Mouse (Mus musculus): ENCODE results near the gene Caskin1. TPM values are rescaled to one million over a fixed set of nuclear protein-coding genes. Genes with fewer than 3 reads are reported as not detected.
A peak's percentile ranks its signal among the peaks of the same experiment; 100 is the strongest.

Gene Caskin1
- polyA plus RNA-seq, 1 experiment: 124 TPM

DNA sequence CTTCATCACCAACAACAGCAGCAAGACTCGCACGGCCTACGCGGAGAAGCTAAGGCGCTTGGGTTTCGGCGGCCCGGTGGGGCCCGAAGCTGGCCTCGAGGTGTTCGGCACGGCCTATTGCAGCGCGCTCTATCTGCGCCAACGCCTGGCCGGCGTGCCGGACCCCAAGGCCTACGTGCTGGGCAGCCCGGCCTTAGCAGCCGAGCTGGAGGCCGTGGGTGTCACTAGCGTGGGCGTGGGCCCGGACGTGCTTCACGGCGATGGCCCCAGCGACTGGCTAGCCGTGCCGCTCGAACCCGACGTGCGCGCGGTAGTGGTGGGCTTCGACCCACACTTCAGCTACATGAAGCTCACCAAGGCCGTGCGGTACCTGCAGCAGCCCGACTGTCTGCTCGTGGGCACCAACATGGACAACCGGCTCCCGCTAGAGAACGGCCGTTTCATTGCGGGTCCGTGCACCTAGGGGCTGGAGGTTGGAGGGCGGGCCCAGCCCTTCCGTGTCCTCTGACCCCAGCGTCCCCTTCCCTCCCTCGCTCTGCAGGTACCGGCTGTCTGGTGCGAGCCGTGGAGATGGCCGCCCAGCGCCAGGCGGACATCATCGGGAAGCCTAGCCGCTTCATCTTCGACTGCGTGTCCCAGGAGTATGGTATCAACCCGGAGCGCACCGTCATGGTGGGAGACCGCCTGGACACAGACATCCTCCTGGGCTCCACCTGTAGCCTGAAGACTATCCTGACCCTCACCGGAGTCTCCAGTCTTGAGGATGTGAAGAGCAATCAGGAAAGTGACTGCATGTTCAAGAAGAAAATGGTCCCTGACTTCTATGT, 17.5 kb upstream of the Caskin1 start:
- peak in 1 of 2 experiments; percentile 36 for DNase-seq (ENCODE audit: extremely low spot score in 1 of 2, low spot score in 1 of 2)

DNA sequence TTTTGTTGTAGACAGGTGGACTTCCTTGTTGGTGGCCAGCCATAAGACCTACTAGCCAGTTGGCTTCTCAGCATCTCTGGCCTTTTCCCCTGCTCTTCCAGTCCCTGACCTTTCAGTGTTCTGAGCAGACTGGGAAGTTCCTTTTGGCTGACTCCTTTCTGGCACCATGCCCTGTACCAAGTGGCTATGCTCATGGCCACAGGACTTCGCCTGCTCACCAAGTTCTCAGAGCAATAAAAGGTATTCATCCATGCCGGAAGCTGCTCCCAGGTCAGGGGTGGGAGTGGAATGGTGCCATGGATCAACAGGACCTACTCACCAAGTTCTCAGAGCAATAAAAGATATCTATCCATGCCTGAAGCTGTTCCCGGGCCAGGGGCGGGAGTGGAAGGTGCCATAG, 15.9 kb upstream of the Caskin1 start:
- DNase-seq (ENCODE audit: extremely low spot score in 1 of 2, low spot score in 1 of 2): peak in 1 of 2 experiments; percentile 32

DNA sequence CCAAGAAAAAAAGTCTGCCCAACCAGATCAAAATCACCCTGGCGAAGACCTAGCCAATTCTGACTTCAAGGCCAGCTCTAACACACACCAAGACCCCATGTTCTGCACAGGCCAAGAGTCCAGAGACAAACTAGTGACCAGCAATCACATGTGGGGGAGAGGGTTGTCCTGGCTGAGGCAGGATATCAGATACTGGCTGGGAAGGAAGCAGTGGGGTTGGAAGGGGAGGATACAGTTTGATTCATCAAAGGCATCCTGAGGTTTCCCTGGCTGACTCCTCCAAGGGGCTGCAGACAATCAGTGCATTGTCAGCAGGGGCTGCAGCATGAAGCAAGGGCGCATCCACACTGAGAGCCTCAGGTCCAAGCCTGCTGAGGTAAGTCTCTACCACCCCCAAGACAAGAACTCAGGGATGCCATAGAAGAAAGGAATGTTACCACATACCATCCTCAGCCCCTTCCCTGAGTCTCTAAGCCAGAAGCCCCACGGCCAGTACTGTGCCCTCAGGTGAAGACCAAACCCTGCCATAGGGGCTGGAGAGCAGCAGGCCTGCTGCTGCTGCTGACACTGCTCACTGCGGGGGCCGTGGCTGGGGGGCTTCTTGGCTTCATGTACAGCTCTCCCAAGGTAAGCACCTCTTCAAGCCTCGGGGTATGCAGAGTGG, 14.7 kb upstream of the Caskin1 start, which contains the start of gene Bricd5:
Gene Bricd5 (plus strand): TSS at position 273 of the 664 bp plus-strand sequence.
- no peak for DNase-seq (ENCODE audit: extremely low spot score in 1 of 2, low spot score in 1 of 2)

DNA sequence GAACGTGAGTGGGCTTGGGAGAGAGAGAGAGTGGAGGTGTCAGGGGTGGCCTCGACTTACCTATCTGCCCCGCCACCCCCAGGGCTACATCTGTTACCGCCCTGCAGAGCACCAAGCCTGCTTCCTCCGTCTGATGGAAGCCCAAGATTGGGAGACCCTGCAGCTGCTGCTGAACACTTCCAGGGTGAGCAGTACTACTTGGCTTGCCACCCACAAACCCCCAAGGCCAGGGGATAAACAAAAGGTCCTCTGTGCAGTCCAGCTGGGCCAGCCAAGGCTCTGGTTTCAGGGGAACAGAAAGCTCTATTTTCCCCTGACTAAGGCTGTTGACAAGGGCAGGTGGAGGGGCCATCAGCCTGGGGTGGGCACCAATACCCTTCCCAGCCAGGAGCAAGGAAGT, 13.8 kb upstream of the Caskin1 start:
- peak in 1 of 2 experiments; percentile 60 for DNase-seq (ENCODE audit: extremely low spot score in 1 of 2, low spot score in 1 of 2)

DNA sequence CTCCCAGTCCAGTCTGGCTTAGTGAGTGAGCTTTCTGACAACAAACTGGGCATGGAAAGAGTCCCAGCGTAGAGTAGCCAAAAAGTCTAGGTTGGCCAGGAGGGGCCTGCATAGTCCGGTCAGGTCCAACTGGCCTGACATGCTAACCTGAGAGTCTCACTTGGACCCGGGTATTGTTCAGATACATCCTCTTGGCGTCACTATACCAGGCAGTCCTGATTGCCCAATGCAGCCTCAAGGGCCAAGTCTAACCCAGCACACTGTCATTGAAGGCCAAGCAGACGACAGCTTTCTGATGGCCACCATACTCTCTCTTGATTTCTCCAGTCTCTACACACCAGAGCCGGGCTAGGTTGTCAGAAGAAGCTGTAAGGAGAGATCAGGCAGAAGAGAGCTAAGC, 12.8 kb upstream of the Caskin1 start:
- DNase-seq (ENCODE audit: extremely low spot score in 1 of 2, low spot score in 1 of 2): no peak

DNA sequence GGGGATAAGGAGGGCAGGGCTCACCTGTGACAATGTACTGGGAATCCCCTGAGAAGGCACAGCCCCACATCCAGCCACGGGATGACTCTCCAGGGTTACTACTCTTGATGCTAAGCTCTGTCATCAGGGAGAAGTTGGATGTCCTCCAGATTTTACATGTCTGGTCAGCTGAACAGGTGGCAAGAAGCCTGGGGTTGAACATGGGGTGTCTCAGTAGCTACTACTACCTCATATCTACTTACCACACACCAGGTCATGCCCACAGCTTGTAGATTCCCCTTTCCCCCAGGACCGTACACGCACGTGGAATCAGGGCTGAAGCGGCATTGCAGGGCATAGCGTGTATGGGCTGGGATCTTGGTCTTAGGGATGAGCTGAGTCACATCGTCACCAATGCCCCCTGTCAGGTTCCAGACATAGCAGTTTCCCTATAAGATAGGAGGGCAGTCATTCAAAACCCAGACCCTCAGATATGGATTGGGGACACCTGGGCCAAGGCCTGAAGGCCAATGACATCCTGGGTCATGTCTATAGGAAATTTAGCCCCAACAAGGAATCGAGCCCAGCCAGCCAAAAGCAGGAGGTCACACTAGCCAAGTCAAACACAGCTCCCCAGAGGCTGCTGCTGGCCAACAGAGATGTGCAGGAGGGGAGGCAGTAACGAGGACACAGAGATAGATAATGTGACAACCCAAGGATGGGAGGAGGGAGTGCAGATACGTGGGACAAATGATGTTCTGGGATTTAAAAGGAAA, 12.2 kb upstream of the Caskin1 start:
- DNase-seq (ENCODE audit: extremely low spot score in 1 of 2, low spot score in 1 of 2): no peak

DNA sequence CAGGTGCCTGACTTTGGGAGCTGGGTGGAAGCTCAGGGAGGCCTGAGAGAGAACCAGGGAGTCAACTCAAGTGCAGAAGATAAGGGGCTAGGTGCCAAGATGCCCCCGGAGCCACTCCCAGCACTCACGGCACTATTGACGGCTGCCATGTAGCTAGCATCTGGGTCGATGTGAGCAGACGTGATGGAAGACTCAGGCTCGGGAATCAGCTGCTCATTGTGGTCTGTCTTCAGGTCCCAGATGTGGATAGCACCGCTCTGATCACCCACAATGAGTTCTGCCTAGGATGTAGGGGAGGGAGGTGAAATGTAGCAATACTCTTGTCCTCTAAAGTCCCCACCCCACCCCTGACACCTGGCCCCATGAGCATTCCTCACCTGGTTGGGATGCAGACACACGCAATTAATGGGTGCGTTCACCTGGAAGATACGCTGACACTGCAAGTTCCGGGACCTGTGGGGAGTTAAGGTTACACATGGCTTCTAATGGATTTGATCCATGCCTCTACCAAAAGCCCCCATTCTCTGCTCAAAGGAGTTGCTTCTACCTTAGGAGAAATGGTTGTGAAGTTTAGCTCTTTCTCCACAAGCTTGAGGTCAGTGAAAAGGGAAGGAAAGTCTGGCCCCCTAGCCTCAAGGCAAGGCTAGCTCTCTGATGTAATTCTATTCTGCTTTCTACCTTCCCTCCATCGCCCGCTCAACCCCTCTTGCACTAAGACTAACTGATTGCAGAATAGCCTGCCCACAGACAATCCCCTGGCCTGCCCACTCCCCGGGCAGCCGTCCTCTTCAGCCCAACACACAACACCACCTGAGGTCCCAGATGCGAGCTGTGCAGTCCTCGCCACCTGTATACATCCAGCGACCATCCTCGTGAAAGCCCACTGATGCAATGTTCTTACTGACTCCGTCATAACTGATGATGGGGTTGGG, 11.1 kb upstream of the Caskin1 start:
- DNase-seq (ENCODE audit: extremely low spot score in 1 of 2, low spot score in 1 of 2): no peak

DNA sequence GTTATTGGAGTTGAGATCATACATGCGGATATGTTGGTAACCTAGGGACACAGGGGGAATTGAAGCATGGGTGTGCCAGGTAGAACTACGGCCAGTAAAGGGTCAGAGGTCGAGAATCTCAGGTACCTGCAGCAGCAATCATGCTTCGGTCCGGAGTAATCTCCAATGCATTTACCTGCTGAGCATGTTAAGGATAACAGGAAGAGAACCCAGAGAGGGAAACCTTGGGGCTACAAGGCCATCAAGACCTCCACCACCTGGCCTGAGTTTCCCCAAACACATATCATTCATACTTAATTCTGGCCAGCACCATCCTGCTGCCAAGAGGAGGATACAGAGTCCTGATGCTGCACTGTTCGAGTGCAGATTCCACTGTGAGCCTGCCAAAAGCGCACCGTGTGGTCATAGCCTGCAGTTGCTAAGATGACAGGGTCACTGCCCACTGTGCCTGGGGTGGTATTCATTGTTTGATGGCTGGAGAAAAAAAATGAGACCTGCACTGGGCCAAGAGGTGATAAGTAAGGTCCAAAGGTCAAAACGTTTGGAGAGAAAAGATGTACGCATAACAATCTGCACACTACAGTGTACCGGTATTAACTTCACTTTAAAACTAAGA, 10.3 kb upstream of the Caskin1 start:
- DNase-seq (ENCODE audit: extremely low spot score in 1 of 2, low spot score in 1 of 2): peak in 1 of 2 experiments; percentile 17

DNA sequence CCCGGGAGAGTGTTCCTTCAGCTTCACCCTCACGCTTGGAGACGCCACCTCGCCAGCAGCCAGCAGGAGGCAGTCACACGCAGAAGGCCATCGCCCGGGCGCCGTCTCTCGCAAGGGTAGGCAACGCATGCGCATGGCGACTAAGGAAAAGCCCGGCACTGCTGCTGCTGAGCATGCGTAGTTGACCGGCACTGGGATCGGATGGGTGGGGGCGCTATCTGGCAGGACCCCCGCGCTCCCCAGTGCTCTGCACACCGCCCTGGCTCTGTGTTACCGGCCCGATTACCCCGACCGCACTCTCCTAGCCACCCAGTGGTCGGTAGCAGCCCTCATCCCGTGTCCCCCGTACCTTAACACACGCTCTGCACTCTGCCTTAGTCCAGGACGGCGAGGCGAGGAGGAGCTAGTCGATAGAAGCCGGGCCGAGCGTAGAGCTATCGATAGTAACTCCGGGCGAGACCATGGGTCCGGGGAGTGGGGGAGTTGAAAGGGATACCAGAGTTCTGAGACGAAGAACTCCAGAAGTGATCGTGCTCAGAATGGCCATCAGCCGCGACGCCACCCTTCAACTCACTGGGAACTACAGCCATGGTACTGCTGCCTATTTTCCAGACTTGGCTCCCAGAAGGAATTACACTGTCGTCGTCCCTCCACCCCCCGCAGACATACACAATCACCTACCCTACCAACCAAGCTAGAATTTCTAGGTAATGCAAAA, 9.6 kb upstream of the Caskin1 start, which contains the start of gene Mlst8:
Gene Mlst8 (minus strand): TSS at position 416 of the 718 bp plus-strand sequence.
- peak; percentile 92 to 98 for DNase-seq (ENCODE audit: extremely low spot score in 1 of 2, low spot score in 1 of 2)

DNA sequence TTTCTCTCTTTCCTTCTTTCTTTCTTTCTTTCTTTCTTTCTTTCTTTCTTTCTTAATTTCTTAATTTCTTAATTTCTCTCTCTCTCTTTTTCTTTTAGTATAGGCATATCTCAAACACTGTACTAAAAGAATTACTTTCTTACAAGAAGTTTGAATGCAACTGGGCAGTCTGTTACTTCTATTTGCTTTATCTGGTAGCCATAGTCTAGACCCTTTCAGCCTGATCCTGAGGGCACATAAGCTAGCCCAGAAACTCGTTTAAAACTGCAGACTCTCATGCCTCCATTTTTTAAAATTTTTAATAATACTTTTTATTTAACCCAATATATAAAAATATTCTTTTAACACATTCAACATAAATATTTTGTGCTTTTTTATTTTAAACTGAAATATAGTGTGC, 9.0 kb upstream of the Caskin1 start:
- no peak for DNase-seq (ENCODE audit: extremely low spot score in 1 of 2, low spot score in 1 of 2)

DNA sequence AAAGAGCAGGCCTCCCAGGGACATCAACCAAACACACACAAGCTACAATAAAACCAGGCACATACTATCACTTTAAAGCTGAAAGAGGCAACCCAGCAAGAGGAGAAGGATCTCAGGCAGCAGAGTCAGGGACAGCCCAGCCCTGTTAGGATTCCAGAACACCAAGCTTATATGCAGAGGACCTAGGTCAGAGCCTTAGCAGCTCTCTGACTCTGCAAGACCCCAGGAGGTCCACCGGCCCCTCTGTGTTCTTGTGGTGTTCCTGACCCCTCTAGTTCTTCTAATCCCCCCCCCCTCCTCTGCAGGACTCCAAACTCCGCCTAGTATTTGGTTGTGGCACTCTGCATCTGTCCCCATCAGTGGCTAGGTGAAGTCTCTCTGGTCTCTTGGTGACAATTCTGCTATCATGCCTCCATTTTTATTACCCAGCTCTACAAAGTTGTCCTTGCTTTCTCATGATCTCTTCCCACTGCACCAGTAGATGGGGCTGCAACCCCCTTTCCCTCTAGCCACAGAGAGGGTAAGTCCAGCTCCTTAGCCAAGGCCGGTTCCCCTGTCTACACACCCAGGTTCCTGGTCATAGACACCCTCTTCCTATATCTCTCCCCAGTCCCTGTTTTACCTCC, 8.1 kb upstream of the Caskin1 start:
- no peak for DNase-seq (ENCODE audit: extremely low spot score in 1 of 2, low spot score in 1 of 2)

DNA sequence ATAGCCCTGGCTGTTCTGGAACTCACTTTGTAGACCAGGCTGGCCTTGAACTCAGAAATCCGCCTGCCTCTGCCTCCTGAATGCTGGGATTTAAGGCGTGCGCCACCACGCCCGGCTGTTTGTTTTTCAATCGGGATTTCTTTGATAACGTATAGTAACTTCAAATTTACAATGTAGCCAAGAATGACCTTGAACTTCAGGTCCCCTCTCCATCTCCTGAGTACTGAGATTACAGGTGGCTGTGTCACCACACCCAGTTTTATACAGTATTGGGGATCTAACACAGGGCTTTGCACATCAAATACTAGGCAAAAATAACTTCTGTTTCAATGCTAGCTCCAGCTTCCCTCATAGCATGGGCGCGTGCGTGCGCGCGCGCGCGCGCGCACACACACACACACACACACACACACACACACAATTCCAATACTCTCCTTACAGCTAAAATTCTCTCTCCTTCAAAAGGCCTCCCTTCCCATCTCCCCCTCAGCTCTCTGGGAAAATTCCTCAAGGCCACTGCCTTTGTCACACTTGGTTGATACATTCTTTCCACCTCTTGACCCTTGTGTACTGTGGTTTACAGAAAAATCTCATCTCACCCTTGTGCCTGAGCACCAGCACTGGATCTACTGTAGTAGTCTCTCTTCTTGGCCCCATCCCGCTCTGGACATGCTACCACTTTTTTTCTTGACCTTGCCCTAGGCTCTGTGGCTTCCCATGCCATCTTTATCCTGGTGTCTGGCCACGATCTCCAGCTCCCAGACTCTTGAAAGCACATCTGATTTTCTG, 7.2 kb upstream of the Caskin1 start:
- DNase-seq (ENCODE audit: extremely low spot score in 1 of 2, low spot score in 1 of 2): no peak

DNA sequence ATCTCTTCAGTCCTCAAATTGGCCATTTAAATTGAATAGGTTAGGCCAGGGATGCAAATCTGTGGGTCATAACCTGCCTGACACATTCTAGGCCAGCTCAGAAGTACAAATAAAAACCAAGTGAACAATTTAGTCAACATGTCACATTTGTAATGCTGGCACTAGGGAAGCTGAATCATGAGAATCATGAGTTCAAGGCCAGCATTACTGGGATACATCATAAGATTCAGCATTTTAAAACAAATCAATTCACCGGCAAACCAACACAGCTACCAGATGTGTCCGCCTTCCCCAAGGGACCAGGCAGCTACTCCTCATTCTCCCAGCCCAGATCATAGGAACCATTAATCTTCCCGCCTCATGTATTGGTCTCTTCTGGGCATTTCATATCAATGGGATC, 4.9 kb upstream of the Caskin1 start:
- no peak for DNase-seq (ENCODE audit: extremely low spot score in 1 of 2, low spot score in 1 of 2)

DNA sequence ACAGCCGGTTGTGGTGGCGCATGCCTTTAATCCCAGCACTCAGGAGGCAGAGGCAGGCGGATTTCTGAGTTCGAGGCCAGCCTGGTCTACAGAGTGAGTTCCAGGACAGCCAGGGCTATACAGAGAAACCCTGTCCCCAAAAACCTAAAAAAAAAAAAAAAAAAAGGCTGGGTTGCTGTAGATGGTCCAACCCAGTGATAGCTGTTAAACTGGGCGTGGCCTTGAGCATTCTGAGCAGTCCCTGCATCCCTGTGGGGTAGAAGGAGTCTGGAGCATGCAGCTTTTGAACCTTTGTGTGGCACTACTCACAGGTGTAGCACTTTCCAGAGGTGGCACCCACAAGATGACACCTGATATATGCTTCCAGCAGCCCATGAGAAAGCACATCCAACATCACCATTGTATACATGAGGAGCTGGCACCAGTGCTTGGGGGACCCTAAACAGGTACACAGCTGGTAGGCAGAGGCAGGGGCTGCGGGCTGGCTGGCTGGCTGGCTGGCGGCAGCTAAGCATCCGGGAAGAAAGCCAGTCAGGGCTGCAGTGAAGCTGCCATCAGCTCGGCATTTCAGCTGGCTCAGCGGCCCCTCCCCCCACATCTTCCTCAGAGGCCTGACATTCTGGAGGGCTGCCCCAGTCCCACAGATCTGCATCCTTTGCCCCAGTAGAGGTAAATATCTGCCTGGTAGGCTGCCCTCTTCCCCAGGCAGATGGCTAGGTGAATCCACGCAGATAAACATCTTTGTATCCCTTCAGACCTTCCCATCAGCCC, 3.1 kb upstream of the Caskin1 start:
- DNase-seq (ENCODE audit: extremely low spot score in 1 of 2, low spot score in 1 of 2): no peak

DNA sequence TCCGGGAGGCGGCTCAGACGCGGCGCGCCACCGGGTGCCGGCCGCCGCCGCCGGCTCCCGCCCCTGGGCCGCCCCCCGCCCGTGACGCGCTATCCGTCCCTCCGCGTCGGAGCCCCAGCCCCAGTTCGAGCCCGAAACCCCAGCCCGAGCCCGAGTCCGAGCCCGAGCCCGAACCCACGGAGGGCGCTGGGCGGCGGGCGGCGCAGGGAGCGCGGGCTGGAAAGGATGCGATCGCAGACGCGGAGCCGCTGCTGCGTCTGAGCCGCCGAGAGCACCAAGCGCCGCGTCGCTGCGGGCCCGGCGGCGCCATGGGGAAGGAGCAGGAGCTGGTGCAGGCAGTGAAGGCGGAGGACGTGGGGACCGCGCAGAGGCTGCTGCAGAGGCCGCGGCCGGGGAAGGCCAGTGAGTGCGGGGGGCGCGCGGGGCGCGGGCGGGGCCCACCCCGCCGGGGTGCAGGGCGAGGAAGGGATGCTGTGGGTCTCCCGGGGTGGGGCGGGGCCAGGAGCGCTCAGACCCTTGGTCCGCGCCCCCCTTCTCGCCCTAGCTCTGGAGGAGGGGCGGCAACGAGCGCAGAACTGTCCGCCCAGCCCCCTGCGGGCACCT, 362 bp downstream of the Caskin1 start:
- no peak for DNase-seq (ENCODE audit: extremely low spot score in 1 of 2, low spot score in 1 of 2)

DNA sequence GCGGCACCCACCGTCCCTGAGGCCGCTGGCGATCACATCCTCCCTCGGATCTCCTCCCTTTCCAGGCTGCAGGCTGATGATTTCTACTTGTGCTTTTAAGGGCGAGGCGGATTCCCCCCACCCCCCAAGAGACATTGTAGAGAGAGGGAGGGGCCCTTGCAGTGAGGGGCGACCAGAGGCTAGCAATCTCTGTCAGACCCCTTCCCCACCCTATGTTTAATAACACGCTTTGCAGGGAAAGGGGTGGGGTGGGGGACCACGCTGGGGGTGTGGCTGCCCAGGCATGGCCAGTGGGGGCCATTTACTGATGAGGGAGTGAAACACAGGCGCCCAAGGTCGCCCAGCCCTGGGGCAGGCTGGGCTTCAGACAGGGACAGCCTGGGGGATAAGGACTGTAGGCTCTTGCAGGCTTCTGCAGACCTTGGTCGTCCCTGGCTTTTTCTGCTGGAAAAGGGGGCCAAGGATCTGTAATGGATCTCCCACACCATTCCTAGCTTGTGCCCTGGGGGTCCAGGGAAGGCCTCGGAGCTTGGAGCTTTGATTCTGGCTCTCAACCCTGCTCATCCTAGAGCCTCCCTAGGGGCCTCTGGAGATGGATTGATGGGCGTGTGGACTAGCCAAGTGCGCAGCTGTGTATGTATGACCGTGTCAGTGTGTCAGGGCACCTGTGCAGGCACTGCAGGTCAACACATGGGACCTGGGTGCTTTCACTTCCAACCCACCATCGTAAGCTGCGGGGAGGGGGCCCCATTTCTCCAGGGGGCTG, 1.0 kb downstream of the Caskin1 start:
- no peak for DNase-seq (ENCODE audit: extremely low spot score in 1 of 2, low spot score in 1 of 2)
